Comparison of ENCODE assay signal across 23 mouse cellular contexts in the genomic region with DNA sequence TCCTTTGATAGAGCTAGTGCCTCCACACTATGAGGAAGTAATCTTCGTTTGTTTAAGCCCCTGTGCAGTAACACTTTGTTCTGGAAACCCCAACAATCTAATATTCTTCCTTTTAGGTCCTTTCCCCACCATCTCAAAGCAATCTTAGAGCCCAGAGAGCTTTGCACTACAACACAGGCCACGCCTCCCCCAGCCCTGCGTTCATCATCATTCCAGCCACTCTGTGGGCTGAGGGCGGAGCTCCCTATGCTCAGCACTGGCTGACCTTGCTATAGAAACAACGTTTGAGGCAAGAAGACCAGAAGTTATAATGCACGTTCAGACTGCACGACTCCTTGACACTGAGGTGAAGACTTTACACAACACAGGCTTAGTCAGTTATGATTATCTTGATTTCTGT.
"Had no signal": no experiment of that assay in that cellular context is flagged by ENCODE, and none has a peak within 500 bp of the region (broad histone marks: within the 10 kb centered on the region; RNA-seq: fewer than 3 reads in every experiment).

No protein-coding gene starts in this region.

- H3K4me3 ChIP-seq: gastrocnemius, adult 2 months; heart, embryonic 13.5 days; heart, embryonic 15.5 days; hindbrain, embryonic 13.5 days; hindbrain, embryonic 15.5 days; layer of hippocampus, adult 2 months; left cerebral cortex, adult 2 months; limb, embryonic 13.5 days; limb, embryonic 15.5 days; liver, embryonic 13.5 days; liver, embryonic 15.5 days had no signal

- H3K4me1 ChIP-seq: heart, embryonic 13.5 days; heart, embryonic 15.5 days; hindbrain, embryonic 13.5 days; hindbrain, embryonic 15.5 days; limb, embryonic 13.5 days; limb, embryonic 15.5 days; liver, embryonic 13.5 days; liver, embryonic 15.5 days had no signal

- H3K27ac ChIP-seq: gastrocnemius, adult 2 months; heart, embryonic 13.5 days; heart, embryonic 15.5 days; hindbrain, embryonic 13.5 days; hindbrain, embryonic 15.5 days; hindbrain, postnatal 0 days; layer of hippocampus, adult 2 months; left cerebral cortex, adult 2 months; limb, embryonic 13.5 days; limb, embryonic 15.5 days; liver, embryonic 13.5 days; liver, embryonic 15.5 days had no signal

- ATAC-seq: hindbrain, postnatal 0 days had no signal

- H3K4me2 ChIP-seq: heart, embryonic 11.5 days; heart, embryonic 13.5 days; heart, embryonic 15.5 days; hindbrain, embryonic 13.5 days; hindbrain, embryonic 15.5 days; limb, embryonic 13.5 days; limb, embryonic 15.5 days; liver, embryonic 13.5 days; liver, embryonic 15.5 days had no signal

- H3K9ac ChIP-seq: heart, embryonic 13.5 days; heart, embryonic 15.5 days; hindbrain, embryonic 13.5 days; hindbrain, embryonic 15.5 days; limb, embryonic 13.5 days; limb, embryonic 15.5 days; liver, embryonic 13.5 days; liver, embryonic 15.5 days had no signal

- DNase-seq: gastrocnemius, adult 2 months; gastrocnemius, postnatal 10 days; gastrocnemius, postnatal 25 days; heart, adult 18-20 months; heart, postnatal 14 days; heart, postnatal 36 days; kidney, adult 18-20 months; kidney, adult 9 months; kidney, postnatal 10 days; kidney, postnatal 25 days; kidney, postnatal 4 days; liver, embryonic 13.5 days had no signal

- H3K36me3 ChIP-seq: heart, embryonic 13.5 days; heart, embryonic 15.5 days; hindbrain, embryonic 13.5 days; hindbrain, embryonic 15.5 days; limb, embryonic 13.5 days; limb, embryonic 15.5 days; liver, embryonic 13.5 days; liver, embryonic 15.5 days had no signal

- H3K9me3 ChIP-seq: heart, embryonic 13.5 days; heart, embryonic 15.5 days; hindbrain, embryonic 13.5 days; hindbrain, embryonic 15.5 days; limb, embryonic 13.5 days; limb, embryonic 15.5 days; liver, embryonic 13.5 days; liver, embryonic 15.5 days had no signal

- H3K27me3 ChIP-seq: heart, embryonic 13.5 days; heart, embryonic 15.5 days; hindbrain, embryonic 13.5 days; hindbrain, embryonic 15.5 days; limb, embryonic 13.5 days; limb, embryonic 15.5 days; liver, embryonic 13.5 days; liver, embryonic 15.5 days had no signal
